Mouse (Mus musculus) limb, embryonic 14.5 days (tissue): ENCODE measurements around the gene Gpr19. TPM values are rescaled to one million over a fixed set of nuclear protein-coding genes. Genes with fewer than 3 reads are reported as not detected.

ENCODE experiments used
- ATAC-seq: fragments of 200-750 bp; cut with Nextera tagmentation; 2 replicates; pipeline ENCODE4 v1.8.0; 2017; ENCODE audit warnings: low read depth, moderate number of reproducible peaks, moderate TSS enrichment; ENCODE audit not compliant: low FRiP score
- DNase-seq: peaks from one replicate; pipeline ENCODE4 v3.0.0-alpha.2; 2015; ENCODE audit warnings: low spot score
- H3K27ac ChIP-seq: fragments of 300-500 bp; sonication (generic); replicated peaks from 2 replicates; pipeline ENCODE4 v1.5.1; 2014; ENCODE audit warnings: low read depth, mild to moderate bottlenecking, low read length, moderate library complexity, mixed read lengths
- H3K27me3 ChIP-seq: fragments of 300-500 bp; sonication (generic); 2 replicates; pipeline ENCODE4 v1.6.1; 2014; ENCODE audit warnings: low read length, mixed read lengths; ENCODE audit not compliant: control insufficient read depth, insufficient read depth
- H3K36me3 ChIP-seq: fragments of 300-500 bp; sonication (generic); 2 replicates; pipeline ENCODE4 v1.6.1; 2014; ENCODE audit warnings: mild to moderate bottlenecking, low read length, moderate library complexity, mixed read lengths; ENCODE audit not compliant: control insufficient read depth, insufficient read depth
- H3K4me1 ChIP-seq: fragments of 300-500 bp; sonication (generic); 2 replicates; pipeline ENCODE4 v1.6.1; 2014; ENCODE audit warnings: antibody characterized with exemption, low read length, mixed read lengths; ENCODE audit not compliant: control insufficient read depth, insufficient read depth
- H3K4me2 ChIP-seq: fragments of 300-500 bp; sonication (generic); replicated peaks from 2 replicates; pipeline ENCODE4 v1.6.1; 2014; ENCODE audit warnings: low read depth, mild to moderate bottlenecking, low read length, moderate library complexity; ENCODE audit not compliant: severe bottlenecking
- H3K4me3 ChIP-seq: fragments of 300-500 bp; sonication (generic); replicated peaks from 2 replicates; pipeline ENCODE4 v1.5.1; 2014; ENCODE audit warnings: low read length
- H3K9ac ChIP-seq: fragments of 300-500 bp; sonication (generic); 2 replicates; pipeline ENCODE4 v1.6.1; 2014; ENCODE audit warnings: mild to moderate bottlenecking, low read depth, low read length, moderate library complexity; ENCODE audit not compliant: severe bottlenecking
- H3K9me3 ChIP-seq: fragments of 300-500 bp; sonication (generic); 2 replicates; pipeline ENCODE4 v1.6.1; 2016; ENCODE audit warnings: low read length; ENCODE audit not compliant: control insufficient read depth
- POLR2A ChIP-seq: fragments of 200-500 bp; IDR thresholded peaks from 2 replicates; pipeline ENCODE4 v1.8.0; 2012; ENCODE audit warnings: inconsistent platforms, mild to moderate bottlenecking, moderate library complexity, borderline replicate concordance; ENCODE audit not compliant: insufficient read depth, insufficient read length; ENCODE audit errors: extremely low read depth
- WGBS: fragments of 180-500 bp; shearing (Covaris S2); extraction: QIAGEN DNeasy Blood & Tissue Kit; methylation state at CpG from one replicate; pipeline ENCODE4 v1.1.7; 2014; 5-methylcytosine and 5-hydroxymethylcytosine counted together
- polyA plus RNA-seq, 2 experiments: library from polyadenylated mRNA; depleted of rRNA in 1 of 2; stranded (reverse) in 1 of 2; unstranded in 1 of 2; fragments of >200 nt; fragmentation: Nextera tagmentation in 1 of 2; extraction: Ambion mirVana in 1 of 2; gene quantifications; 2 replicates each; pipeline versions ENCODE4 v1.2.1 to v1.2.3; 2012 to 2014

Gpr19 gene
- polyA plus RNA-seq, 2 experiments = 7.9 to 8.9 TPM

DNA sequence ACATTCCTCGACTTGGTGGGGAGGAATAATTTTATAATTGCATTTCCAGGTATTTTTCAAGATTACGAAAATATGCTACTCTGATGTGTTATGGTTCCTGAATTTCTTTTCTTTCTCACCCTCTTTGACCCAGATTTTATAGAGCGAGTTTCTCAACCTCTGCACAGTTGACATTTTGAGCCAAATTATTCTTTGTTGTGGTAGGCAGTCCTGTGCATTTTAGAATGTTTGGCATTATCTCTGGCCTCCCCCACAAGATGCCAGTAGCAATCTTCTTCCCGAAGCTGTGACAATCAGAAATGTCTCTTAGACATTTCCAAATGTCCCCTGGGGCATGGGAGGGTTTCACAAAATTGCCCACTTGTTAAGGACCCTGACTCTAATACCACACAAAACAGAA is 25.3 kb upstream of the Gpr19 start:
- H3K4me3 ChIP-seq = peak overlapping the region; percentile 16
- 74% methylated on average over 4 of the region's 4 CpGs for WGBS
- H3K4me1 ChIP-seq = peaks cover 28% of the 10 kb centered on the region

DNA sequence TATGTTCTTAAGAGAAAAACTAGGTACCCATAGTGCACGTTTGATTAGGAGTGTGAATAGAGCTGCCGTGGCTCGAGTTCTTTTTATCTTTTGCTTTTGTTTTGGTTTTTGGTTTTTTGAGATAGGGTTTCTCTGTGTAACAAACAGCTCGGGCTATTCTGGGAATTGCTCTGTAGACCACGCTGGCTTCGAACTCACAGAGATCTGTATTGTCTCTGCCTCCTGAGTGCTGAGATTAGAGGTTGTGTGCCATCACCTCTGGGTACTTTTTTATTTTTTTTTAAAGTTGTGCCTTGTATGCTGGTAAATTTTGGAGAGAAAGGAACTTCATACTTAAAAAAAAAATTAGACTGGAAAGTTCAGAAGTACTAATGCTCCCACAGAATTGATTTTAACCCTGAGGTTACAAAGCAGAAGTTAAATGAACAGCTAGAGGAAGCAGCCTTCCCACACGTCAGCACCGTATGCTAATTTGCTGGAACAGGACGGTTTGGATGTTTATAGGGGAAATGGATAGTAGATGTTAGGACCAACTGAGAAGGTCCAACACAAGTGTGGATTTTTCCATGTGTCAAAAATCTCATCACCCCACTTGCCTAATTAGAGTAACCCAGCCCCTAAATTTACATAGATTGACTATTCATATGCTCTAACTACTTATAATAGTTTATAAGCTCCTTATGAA is 24.3 kb upstream of the Gpr19 start:
- Histone ChIP-seq H3K4me2 (peak overlapping the region; percentile 66), H3K9me3 (no peaks in the 10 kb centered on the region), H3K36me3 (peaks cover 19% of the 10 kb centered on the region), H3K27ac (no peak overlapping the region), H3K27me3 (no peaks in the 10 kb centered on the region), H3K9ac (peak overlapping the region; percentile 87; the same call in 1 of the 2 replicates), H3K4me3 (peak overlapping the region; percentile 84), H3K4me1 (peaks cover 28% of the 10 kb centered on the region)
- TF ChIP-seq POLR2A = no peak
- DNase-seq = no peak
- WGBS = 59% methylated on average over 9 of the region's 9 CpGs
- ATAC-seq = no peak

More for the DNA sequence above, 25.3 kb upstream of the Gpr19 start:
- H3K4me2 ChIP-seq = peak overlapping the region; percentile 36
- no peaks in the 10 kb centered on the region for H3K9me3 ChIP-seq
- DNase-seq (no peak), ATAC-seq (no peak)
- no peak for TF ChIP-seq POLR2A
- peaks cover 19% of the 10 kb centered on the region for H3K36me3 ChIP-seq
- H3K9ac ChIP-seq = no peak overlapping the region
- H3K27ac ChIP-seq = no peak overlapping the region
- H3K27me3 ChIP-seq = no peaks in the 10 kb centered on the region

GRCm38 (mm10) chr6:134921695-134922510 is 23.5 kb upstream of the Gpr19 start:
- Histone ChIP-seq H3K9ac (peak overlapping the region; percentile 87), H3K27ac (no peak overlapping the region), H3K27me3 (no peaks in the 10 kb centered on the region), H3K4me3 (peak overlapping the region; percentile 84), H3K4me2 (peak overlapping the region; percentile 66), H3K36me3 (peaks cover 19% of the 10 kb centered on the region), H3K4me1 (peaks cover 24% of the 10 kb centered on the region), H3K9me3 (no peaks in the 10 kb centered on the region)
- TF ChIP-seq POLR2A = no peak
- 7% methylated on average over 20 of the region's 20 CpGs for WGBS
- ATAC-seq (no peak), DNase-seq (no peak)

DNA sequence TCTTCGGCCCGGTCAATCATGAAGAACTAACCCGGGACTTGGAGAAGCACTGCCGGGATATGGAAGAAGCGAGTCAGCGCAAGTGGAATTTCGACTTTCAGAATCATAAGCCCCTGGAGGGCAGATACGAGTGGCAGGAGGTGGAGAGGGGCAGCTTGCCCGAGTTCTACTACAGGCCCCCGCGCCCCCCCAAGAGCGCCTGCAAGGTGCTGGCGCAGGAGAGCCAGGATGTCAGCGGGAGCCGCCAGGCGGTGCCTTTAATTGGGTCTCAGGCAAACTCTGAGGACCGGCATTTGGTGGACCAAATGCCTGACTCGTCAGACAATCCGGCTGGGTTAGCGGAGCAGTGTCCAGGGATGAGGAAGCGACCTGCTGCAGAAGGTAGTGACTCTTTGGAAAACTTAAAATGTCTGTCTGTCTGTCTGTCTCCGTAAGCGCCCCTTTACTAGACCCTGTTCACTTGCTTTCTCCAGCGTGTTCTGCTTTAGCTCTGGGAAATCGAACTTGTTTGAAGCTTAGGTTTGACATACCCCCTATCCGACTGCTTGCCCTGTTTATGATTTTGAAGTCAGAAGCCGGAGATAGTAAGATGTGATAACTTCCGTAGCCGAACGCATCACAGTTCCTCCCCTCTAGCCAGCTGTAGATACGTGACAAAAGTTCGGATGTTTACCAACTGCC is 22.8 kb upstream of the Gpr19 start:
- peak overlapping the region; percentile 87 for H3K9ac ChIP-seq
- WGBS = under 1% methylated on average over 32 of the region's 32 CpGs
- no peak for TF ChIP-seq POLR2A
- peak overlapping the region; percentile 94 for H3K27ac ChIP-seq
- DNase-seq (peak; percentile 26), ATAC-seq (no peak)
- peaks cover 19% of the 10 kb centered on the region for H3K36me3 ChIP-seq
- peak overlapping the region; percentile 66 for H3K4me2 ChIP-seq
- peaks cover 30% of the 10 kb centered on the region for H3K4me1 ChIP-seq
- H3K9me3 ChIP-seq = no peaks in the 10 kb centered on the region
- peak overlapping the region; percentile 84 for H3K4me3 ChIP-seq
- H3K27me3 ChIP-seq = no peaks in the 10 kb centered on the region
